Mouse (Mus musculus): ENCODE data around the gene Kcnmb2.

Gene Kcnmb2

GRCm38 (mm10) chr3:31902504-31903330 lies at the start of gene Kcnmb2:
TSS of gene Kcnmb2 (plus strand) at chr3:31902507.
- in situ Hi-C loops (cut with MboI; ENCODE audit: low sequenced_read_pairs), result no loop called here

- in situ Hi-C loops (cut with MboI; ENCODE audit: low sequenced_read_pairs), result no loop called here
Measured at GRCm38 (mm10) chr3:31863522-31863921, 38.8 kb upstream of the Kcnmb2 start.

GRCm38 (mm10) chr3:31864070-31864469 lies 38.2 kb upstream of the Kcnmb2 start:
- in situ Hi-C loops (cut with MboI; ENCODE audit: low sequenced_read_pairs), result no loop called here

GRCm38 (mm10) chr3:31871461-31871860 lies 30.8 kb upstream of the Kcnmb2 start:
- in situ Hi-C loops (cut with MboI; ENCODE audit: low sequenced_read_pairs), result no loop called here

- in situ Hi-C loops (cut with MboI; ENCODE audit: low sequenced_read_pairs), result no loop called here
Measured at GRCm38 (mm10) chr3:31882621-31883131, 19.6 kb upstream of the Kcnmb2 start.

GRCm38 (mm10) chr3:31892653-31893052 lies 9.7 kb upstream of the Kcnmb2 start:
- in situ Hi-C loops (cut with MboI; ENCODE audit: low sequenced_read_pairs), result no loop called here

GRCm38 (mm10) chr3:31903506-31903905 lies 1.2 kb downstream of the Kcnmb2 start:
- in situ Hi-C loops (cut with MboI; ENCODE audit: low sequenced_read_pairs), result no loop called here

GRCm38 (mm10) chr3:31904156-31904555 lies 1.8 kb downstream of the Kcnmb2 start:
- in situ Hi-C loops (cut with MboI; ENCODE audit: low sequenced_read_pairs), result no loop called here

GRCm38 (mm10) chr3:31911168-31911567 lies 8.9 kb downstream of the Kcnmb2 start:
- in situ Hi-C loops (cut with MboI; ENCODE audit: low sequenced_read_pairs), result no loop called here

- in situ Hi-C loops (cut with MboI; ENCODE audit: low sequenced_read_pairs), result no loop called here
Measured at GRCm38 (mm10) chr3:31911690-31912089, 9.4 kb downstream of the Kcnmb2 start.

GRCm38 (mm10) chr3:31928544-31928943 lies 26.2 kb downstream of the Kcnmb2 start:
- in situ Hi-C loops (cut with MboI; ENCODE audit: low sequenced_read_pairs), result no loop called here

- in situ Hi-C loops (cut with MboI; ENCODE audit: low sequenced_read_pairs), result no loop called here
Measured at GRCm38 (mm10) chr3:31934704-31935103, 32.4 kb downstream of the Kcnmb2 start.

GRCm38 (mm10) chr3:31941478-31941877 lies 39.2 kb downstream of the Kcnmb2 start:
- in situ Hi-C loops (cut with MboI; ENCODE audit: low sequenced_read_pairs), result no loop called here

GRCm38 (mm10) chr3:31954213-31954612 lies 51.9 kb downstream of the Kcnmb2 start:
- in situ Hi-C loops (cut with MboI; ENCODE audit: low sequenced_read_pairs), result no loop called here

GRCm38 (mm10) chr3:31955004-31955403 lies 52.7 kb downstream of the Kcnmb2 start:
- in situ Hi-C loops (cut with MboI; ENCODE audit: low sequenced_read_pairs), result no loop called here

GRCm38 (mm10) chr3:31959821-31960220 lies 57.5 kb downstream of the Kcnmb2 start:
- in situ Hi-C loops (cut with MboI; ENCODE audit: low sequenced_read_pairs), result no loop called here

- in situ Hi-C loops (cut with MboI; ENCODE audit: low sequenced_read_pairs), result no loop called here
Measured at GRCm38 (mm10) chr3:31961175-31961574, 58.9 kb downstream of the Kcnmb2 start.

- in situ Hi-C loops (cut with MboI; ENCODE audit: low sequenced_read_pairs), result no loop called here
Measured at GRCm38 (mm10) chr3:31963076-31963475, 60.8 kb downstream of the Kcnmb2 start.

- in situ Hi-C loops (cut with MboI; ENCODE audit: low sequenced_read_pairs), result no loop called here
Measured at GRCm38 (mm10) chr3:31979661-31980060, 77.4 kb downstream of the Kcnmb2 start.

GRCm38 (mm10) chr3:31982444-31982843 lies 80.1 kb downstream of the Kcnmb2 start:
- in situ Hi-C loops (cut with MboI; ENCODE audit: low sequenced_read_pairs), result no loop called here

GRCm38 (mm10) chr3:31985103-31985502 lies 82.8 kb downstream of the Kcnmb2 start:
- in situ Hi-C loops (cut with MboI; ENCODE audit: low sequenced_read_pairs), result no loop called here

GRCm38 (mm10) chr3:31991526-31992045 lies 89.3 kb downstream of the Kcnmb2 start:
- in situ Hi-C loops (cut with MboI; ENCODE audit: low sequenced_read_pairs), result no loop called here
